Mouse (Mus musculus): ENCODE measurements around the gene Pik3c2b.
A peak's percentile ranks its signal among the peaks of the same experiment; 100 is the strongest.

DNA sequence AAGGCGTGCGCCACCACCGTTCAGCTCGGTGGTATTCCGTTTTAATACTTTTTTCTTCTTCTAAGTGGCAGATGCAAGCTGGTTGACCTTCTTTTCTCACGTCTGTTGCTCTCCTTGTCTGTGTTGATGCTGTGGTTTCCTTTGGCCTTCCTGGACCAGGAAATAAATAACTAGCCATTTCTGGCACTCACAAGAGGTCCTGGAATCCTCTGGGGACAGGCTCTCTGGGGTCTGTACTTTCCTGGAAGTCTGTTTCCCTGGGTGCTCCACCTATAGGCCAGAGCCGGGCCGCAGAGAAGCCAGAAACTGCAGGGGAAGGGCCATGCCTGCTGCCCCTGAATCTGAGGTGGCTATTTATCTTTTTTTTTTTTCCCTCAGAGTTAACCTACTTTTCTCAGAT lies 8.9 kb downstream of the Pik3c2b start:
- TF ChIP-seq POLR2A (IDR thresholded peaks at IDR 0.05; ENCODE audit: insufficient read depth, low read depth, low read length) (no peak), CTCF (IDR thresholded peaks at IDR 0.05) (peak; percentile 41)
